Mouse (Mus musculus) embryonic facial prominence, embryonic 15.5 days (tissue): ENCODE results near the gene Lrmda. TPM values are rescaled to one million over a fixed set of nuclear protein-coding genes. Genes with fewer than 3 reads are reported as not detected.

Source experiments
- ATAC-seq: fragments of 200-750 bp; cut with Nextera tagmentation; 2 replicates; pipeline ENCODE4 v1.8.0; 2017; ENCODE audit warnings: low read depth, moderate TSS enrichment; ENCODE audit not compliant: insufficient number of reproducible peaks, low FRiP score, low TSS enrichment
- H3K27ac ChIP-seq: fragments of 300-500 bp; sonication (generic); replicated peaks from 2 replicates; pipeline ENCODE4 v1.5.1; 2015; ENCODE audit warnings: mild to moderate bottlenecking, inconsistent platforms
- H3K27me3 ChIP-seq: fragments of 300-500 bp; sonication (generic); 2 replicates; pipeline ENCODE4 v1.6.1; 2015; ENCODE audit warnings: inconsistent platforms
- H3K36me3 ChIP-seq: fragments of 300-500 bp; sonication (generic); 2 replicates; pipeline ENCODE4 v1.6.1; 2015; ENCODE audit warnings: mild to moderate bottlenecking, inconsistent platforms
- H3K4me1 ChIP-seq: fragments of 300-500 bp; sonication (generic); 2 replicates; pipeline ENCODE4 v1.6.1; 2015; ENCODE audit warnings: inconsistent platforms
- H3K4me2 ChIP-seq: fragments of 300-500 bp; sonication (generic); replicated peaks from 2 replicates; pipeline ENCODE4 v1.6.1; 2015; ENCODE audit warnings: mild to moderate bottlenecking, inconsistent platforms
- H3K4me3 ChIP-seq: fragments of 300-500 bp; sonication (generic); replicated peaks from 2 replicates; pipeline ENCODE4 v1.5.1; 2015; ENCODE audit warnings: mild to moderate bottlenecking, inconsistent platforms
- H3K9ac ChIP-seq: fragments of 300-500 bp; sonication (generic); 2 replicates; pipeline ENCODE4 v1.6.1; 2015; ENCODE audit warnings: inconsistent platforms
- H3K9me3 ChIP-seq: fragments of 300-500 bp; sonication (generic); replicated peaks from 2 replicates; pipeline ENCODE4 v1.6.1; 2016; ENCODE audit warnings: inconsistent platforms
- WGBS: fragments of 180-500 bp; shearing (Covaris S2); methylation state at CpG from one replicate; pipeline ENCODE4 v1.1.7; 2015; 5-methylcytosine and 5-hydroxymethylcytosine counted together
- polyA plus RNA-seq: library from polyadenylated mRNA; unstranded; fragments of >200 nt; fragmentation: Nextera tagmentation; extraction: Ambion mirVana; gene quantifications from 2 replicates; pipeline ENCODE4 v1.2.1, GENCODE M21; 2015

Gene Lrmda
- polyA plus RNA-seq, 1 experiment from 2014 or later, result 0.64 TPM

DNA sequence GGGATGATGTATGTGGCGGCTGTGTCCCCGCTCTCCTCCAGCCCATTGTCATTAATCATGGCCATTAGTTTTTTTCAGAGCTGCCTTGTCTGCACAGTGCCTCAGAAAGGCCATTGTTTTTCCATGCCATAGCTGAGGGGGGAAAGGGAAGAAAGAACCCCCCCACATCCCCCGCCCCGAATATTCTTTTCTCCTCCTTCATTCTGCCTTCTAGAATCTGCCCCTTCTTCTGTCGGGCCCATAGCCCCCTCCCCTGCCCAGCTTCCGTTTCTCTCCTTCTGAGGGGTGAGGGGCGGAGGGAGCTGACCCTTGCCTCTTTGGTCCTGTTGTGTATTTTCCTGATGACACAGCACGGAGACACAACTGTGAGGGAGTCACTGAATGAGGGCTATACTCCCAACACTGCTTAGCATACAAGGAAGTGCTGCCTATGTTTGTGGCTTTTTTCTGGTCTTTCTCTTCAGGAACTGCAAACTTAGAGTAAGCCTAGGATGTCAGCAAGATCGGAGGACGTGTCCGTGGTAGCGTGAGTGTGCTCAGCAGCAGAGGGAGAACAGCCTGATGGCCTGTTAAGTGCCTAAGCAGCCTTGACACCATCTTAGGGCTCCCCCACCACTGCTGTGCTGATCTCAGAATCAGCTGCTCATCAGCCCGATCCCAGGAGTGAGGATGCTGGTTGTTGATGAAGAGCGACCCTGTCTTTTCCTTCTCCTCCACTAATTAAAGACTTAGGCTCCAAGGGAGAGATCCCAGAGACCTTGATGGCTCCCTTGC lies 149.5 kb downstream of the Lrmda start:
- Histone ChIP-seq H3K9me3 (no peaks in the 10 kb centered on the region), H3K4me3 (no peak overlapping the region), H3K27ac (no peak overlapping the region), H3K9ac (no peak overlapping the region), H3K4me1 (peaks cover 22% of the 10 kb centered on the region), H3K36me3 (no peaks in the 10 kb centered on the region), H3K27me3 (no peaks in the 10 kb centered on the region), H3K4me2 (no peak overlapping the region)
- 68% methylated on average over 14 of the region's 14 CpGs for WGBS
- ATAC-seq, result no peak; the same call in 1 of the 2 replicates

DNA sequence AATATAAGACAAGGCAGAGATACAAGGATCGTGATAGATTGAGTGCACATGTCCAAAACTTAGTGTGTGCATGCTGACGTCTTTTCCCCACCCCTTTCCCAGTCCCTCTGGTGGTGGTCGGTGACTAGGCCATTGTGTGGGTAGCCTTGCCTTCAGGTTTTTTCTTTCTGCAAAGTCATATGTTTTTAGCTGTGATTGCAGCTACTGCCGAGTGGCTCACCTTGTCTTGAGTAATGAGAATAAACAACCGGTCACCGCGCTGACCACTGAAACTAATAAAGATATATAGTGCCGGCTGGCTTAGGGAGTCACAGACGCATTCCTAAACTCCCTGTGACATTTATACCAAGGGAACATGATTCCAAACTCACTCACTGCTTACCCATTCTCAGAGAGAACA lies 155.2 kb downstream of the Lrmda start:
- H3K27ac ChIP-seq, result no peak overlapping the region
- no peak for ATAC-seq
- no peaks in the 10 kb centered on the region for H3K4me1 ChIP-seq
- H3K9me3 ChIP-seq, result no peaks in the 10 kb centered on the region
- 66% methylated on average over 9 of the region's 9 CpGs for WGBS
- no peak overlapping the region for H3K4me2 ChIP-seq
- no peaks in the 10 kb centered on the region for H3K36me3 ChIP-seq
- H3K9ac ChIP-seq, result no peak overlapping the region
- H3K4me3 ChIP-seq, result no peak overlapping the region
- no peaks in the 10 kb centered on the region for H3K27me3 ChIP-seq

DNA sequence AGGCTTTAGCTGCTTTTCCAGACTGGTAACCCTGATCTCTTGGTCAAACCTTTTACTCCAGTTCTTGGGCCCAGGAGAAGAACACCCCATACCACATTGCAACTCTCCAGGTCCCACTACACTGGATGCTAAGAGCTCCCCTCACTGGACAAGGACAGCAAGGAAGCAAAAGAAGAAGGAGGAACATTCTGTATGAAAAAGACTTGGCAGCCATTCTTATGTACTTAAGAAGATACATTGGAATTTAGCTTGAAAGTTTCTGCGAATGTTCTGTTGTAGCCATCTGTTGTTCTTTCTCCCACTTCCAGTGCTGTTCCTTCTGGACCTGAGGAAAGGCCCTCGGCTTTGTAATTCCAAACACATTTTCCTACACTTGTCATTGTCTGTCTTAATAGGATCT lies 160.2 kb downstream of the Lrmda start:
- Histone ChIP-seq H3K27me3 (no peaks in the 10 kb centered on the region), H3K4me3 (no peak overlapping the region), H3K36me3 (no peaks in the 10 kb centered on the region), H3K4me2 (no peak overlapping the region), H3K9me3 (no peaks in the 10 kb centered on the region), H3K27ac (no peak overlapping the region; the same call in 1 of the 2 replicates), H3K9ac (no peak overlapping the region), H3K4me1 (no peaks in the 10 kb centered on the region)
- ATAC-seq, result no peak
- WGBS, result 33% methylated on average over 2 of the region's 2 CpGs

DNA sequence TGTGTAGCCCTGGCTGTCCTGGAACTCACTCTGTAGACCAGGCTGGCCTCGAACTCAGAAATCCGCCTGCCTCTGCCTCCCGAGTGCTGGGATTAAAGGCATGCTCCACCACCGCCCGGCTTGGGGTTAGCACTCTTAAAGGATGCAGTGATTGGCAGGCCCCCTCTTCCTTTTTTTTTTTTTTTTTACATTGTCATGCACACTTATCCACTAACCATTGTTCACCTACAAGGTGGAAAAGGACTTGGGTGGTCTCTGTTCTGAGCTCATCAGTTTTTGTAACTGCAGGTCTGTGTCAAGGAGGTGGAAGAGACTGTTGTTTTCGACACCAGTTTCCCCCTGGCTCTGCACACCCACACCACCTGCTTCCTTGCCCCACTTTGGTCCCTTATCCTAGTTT lies 162.0 kb downstream of the Lrmda start:
- 90% methylated on average over 5 of the region's 6 CpGs for WGBS
- H3K4me1 ChIP-seq, result no peaks in the 10 kb centered on the region
- no peak overlapping the region for H3K27ac ChIP-seq
- H3K4me2 ChIP-seq, result no peak overlapping the region
- no peaks in the 10 kb centered on the region for H3K27me3 ChIP-seq
- H3K9ac ChIP-seq, result no peak overlapping the region
- no peak for ATAC-seq
- no peak overlapping the region for H3K4me3 ChIP-seq
- H3K36me3 ChIP-seq, result no peaks in the 10 kb centered on the region
- H3K9me3 ChIP-seq, result no peaks in the 10 kb centered on the region

DNA sequence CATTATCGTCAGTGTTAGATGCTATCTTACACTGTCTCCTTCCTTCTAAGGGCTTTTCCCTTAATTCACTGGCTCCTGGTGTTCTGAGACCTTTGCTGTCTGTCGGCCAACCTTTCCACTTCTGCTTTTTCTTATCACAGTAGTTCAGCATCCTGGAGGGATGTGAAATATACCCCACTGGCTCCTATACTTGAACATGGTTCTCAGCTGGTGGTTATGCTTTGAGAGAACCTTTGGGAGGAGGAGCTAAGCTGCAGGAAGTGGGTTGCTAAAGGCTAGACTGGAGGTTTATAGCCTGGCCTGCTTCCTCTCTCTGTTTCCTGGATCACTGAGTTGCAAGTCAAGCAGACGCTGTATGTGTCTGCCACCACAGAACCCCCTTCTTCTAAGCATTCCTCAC lies 163.7 kb downstream of the Lrmda start:
- no peak for ATAC-seq
- Histone ChIP-seq H3K36me3 (no peaks in the 10 kb centered on the region), H3K4me1 (no peaks in the 10 kb centered on the region), H3K4me2 (no peak overlapping the region), H3K27ac (no peak overlapping the region), H3K9me3 (no peaks in the 10 kb centered on the region), H3K9ac (no peak overlapping the region), H3K27me3 (no peaks in the 10 kb centered on the region), H3K4me3 (no peak overlapping the region)
- 71% methylated on average over 3 of the region's 3 CpGs for WGBS

- WGBS, result 69% methylated on average over 4 of the region's 4 CpGs
- H3K27ac ChIP-seq, result no peak overlapping the region
- ATAC-seq, result no peak
Observed at GRCm38 (mm10) chr14:22185452-22185851, 165.9 kb downstream of the Lrmda start.

DNA sequence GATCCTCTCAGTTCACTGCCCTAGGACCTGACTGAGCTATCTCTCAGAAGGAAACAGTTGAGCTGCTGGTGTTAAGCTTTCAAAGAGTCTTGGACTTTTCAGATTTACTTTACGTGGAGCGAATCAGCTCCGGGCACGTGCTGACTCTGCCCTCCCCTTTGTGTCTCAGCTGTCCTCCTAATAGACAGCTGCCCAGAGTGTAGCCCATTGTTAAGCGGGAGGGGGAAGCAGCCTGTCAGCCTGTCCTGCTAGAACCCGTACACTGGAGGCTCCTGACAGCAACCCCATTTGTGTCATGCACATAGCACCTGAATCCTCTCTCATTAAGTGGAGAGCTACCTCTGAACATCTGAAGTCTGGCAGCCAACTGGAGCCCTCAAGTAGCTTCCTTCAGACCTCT lies 170.6 kb downstream of the Lrmda start:
- H3K27ac ChIP-seq, result no peak overlapping the region
- no peaks in the 10 kb centered on the region for H3K36me3 ChIP-seq
- H3K27me3 ChIP-seq, result no peaks in the 10 kb centered on the region
- H3K4me3 ChIP-seq, result no peak overlapping the region
- H3K4me1 ChIP-seq, result no peaks in the 10 kb centered on the region
- no peak overlapping the region for H3K9ac ChIP-seq
- H3K9me3 ChIP-seq, result no peaks in the 10 kb centered on the region
- 55% methylated on average over 6 of the region's 6 CpGs for WGBS
- H3K4me2 ChIP-seq, result no peak overlapping the region
- no peak for ATAC-seq

More at GRCm38 (mm10) chr14:22185452-22185851, 165.9 kb downstream of the Lrmda start:
- H3K27me3 ChIP-seq, result no peaks in the 10 kb centered on the region
- no peaks in the 10 kb centered on the region for H3K36me3 ChIP-seq
- H3K4me2 ChIP-seq, result no peak overlapping the region
- no peaks in the 10 kb centered on the region for H3K4me1 ChIP-seq
- no peaks in the 10 kb centered on the region for H3K9me3 ChIP-seq
- H3K9ac ChIP-seq, result no peak overlapping the region
- no peak overlapping the region for H3K4me3 ChIP-seq

DNA sequence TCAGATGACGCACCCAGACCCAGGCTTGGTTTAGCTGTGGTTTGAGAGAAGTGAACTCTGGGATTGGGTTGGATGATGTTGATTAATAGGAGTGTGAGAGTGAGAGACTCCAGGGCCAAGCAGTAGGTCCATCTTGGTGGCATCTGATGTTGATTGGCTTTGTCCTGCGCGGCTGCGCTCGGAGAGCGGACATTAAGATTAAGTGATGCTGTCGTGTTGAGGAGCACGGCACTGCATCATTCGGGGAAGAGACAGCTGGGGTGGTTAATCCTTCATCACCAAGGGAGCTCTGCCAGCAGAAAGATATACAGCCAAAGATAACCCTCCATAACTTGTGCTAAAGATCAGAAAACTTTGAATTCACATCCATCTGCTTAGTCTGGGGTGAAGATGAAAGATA lies 172.7 kb downstream of the Lrmda start:
- Histone ChIP-seq H3K4me2 (no peak overlapping the region), H3K9ac (no peak overlapping the region), H3K4me1 (no peaks in the 10 kb centered on the region), H3K9me3 (no peaks in the 10 kb centered on the region), H3K4me3 (no peak overlapping the region), H3K27me3 (no peaks in the 10 kb centered on the region), H3K27ac (no peak overlapping the region), H3K36me3 (no peaks in the 10 kb centered on the region)
- 84% methylated on average over 9 of the region's 9 CpGs for WGBS
- no peak for ATAC-seq

DNA sequence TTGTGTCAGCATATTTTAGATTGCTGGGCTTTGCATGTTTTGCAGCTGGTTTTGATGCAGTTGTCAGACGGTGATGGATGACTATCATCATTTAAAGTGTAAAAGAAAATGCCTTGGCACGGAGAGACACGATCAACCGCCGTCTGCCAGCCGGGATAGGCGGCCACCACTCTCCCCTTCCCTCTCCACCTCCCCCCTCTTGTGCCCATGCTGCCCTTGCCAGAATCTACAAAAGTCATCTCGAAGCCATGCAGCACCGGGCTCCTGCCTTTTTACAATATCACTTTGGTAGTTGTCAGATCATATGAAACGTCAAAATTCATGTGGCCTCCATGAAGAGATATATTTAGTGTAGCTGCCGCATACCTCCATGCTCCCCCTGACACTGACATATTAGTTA lies 178.5 kb downstream of the Lrmda start:
- H3K4me2 ChIP-seq, result no peak overlapping the region
- H3K36me3 ChIP-seq, result no peaks in the 10 kb centered on the region
- H3K9me3 ChIP-seq, result no peaks in the 10 kb centered on the region
- no peak overlapping the region for H3K4me3 ChIP-seq
- no peak for ATAC-seq
- H3K27me3 ChIP-seq, result no peaks in the 10 kb centered on the region
- no peak overlapping the region for H3K9ac ChIP-seq
- H3K4me1 ChIP-seq, result peaks cover 3% of the 10 kb centered on the region; the same call in 1 of the 2 replicates
- no peak overlapping the region for H3K27ac ChIP-seq
- 41% methylated on average over 11 of the region's 11 CpGs for WGBS

GRCm38 (mm10) chr14:22198641-22199425 lies 179.3 kb downstream of the Lrmda start:
- H3K27me3 ChIP-seq, result no peaks in the 10 kb centered on the region
- peaks cover 3% of the 10 kb centered on the region; the same call in 1 of the 2 replicates for H3K4me1 ChIP-seq
- ATAC-seq, result no peak
- no peak overlapping the region for H3K9ac ChIP-seq
- H3K27ac ChIP-seq, result no peak overlapping the region
- no peak overlapping the region for H3K4me2 ChIP-seq
- H3K36me3 ChIP-seq, result no peaks in the 10 kb centered on the region
- no peak overlapping the region for H3K4me3 ChIP-seq
- 75% methylated on average over 12 of the region's 12 CpGs for whole genome bisulfite sequencing
- no peaks in the 10 kb centered on the region for H3K9me3 ChIP-seq

GRCm38 (mm10) chr14:22201667-22202066 lies 182.2 kb downstream of the Lrmda start:
- Histone ChIP-seq H3K4me2 (no peak overlapping the region), H3K27ac (no peak overlapping the region), H3K9me3 (no peaks in the 10 kb centered on the region), H3K36me3 (no peaks in the 10 kb centered on the region), H3K27me3 (no peaks in the 10 kb centered on the region), H3K4me1 (peaks cover 3% of the 10 kb centered on the region; the same call in 1 of the 2 replicates), H3K4me3 (no peak overlapping the region), H3K9ac (no peak overlapping the region)
- 83% methylated on average over 2 of the region's 2 CpGs for WGBS
- ATAC-seq, result no peak
